Mouse (Mus musculus) forebrain, embryonic 11.5 days (tissue): Measurements from ENCODE around the gene H2-Q4. TPM values are rescaled to one million over a fixed set of nuclear protein-coding genes. Genes with fewer than 3 reads are reported as not detected.
"Not testable (repeated sequence)": the region's sequence is repeated elsewhere in the genome, so short reads cannot be mapped to it uniquely, and the experiment has no call there.

Experiments
- ATAC-seq: fragments of 200-750 bp; cut with Nextera tagmentation; replicated peaks from 2 replicates; pipeline ENCODE4 v1.8.0; 2017; ENCODE audit warnings: moderate TSS enrichment; ENCODE audit not compliant: low FRiP score
- DNase-seq: peaks from one replicate; pipeline ENCODE4 v3.0.0-alpha.2; 2017; ENCODE audit warnings: low spot score
- H3K27ac ChIP-seq: fragments of 300-500 bp; sonication (generic); 2 replicates; pipeline ENCODE4 v1.5.1; 2014; ENCODE audit warnings: low read depth, low read length
- H3K27me3 ChIP-seq: fragments of 300-500 bp; sonication (generic); 2 replicates; pipeline ENCODE4 v1.6.1; 2014; ENCODE audit warnings: mild to moderate bottlenecking, low read length, mixed read lengths; ENCODE audit not compliant: control insufficient read depth, insufficient read depth
- H3K36me3 ChIP-seq: fragments of 300-500 bp; sonication (generic); 2 replicates; pipeline ENCODE4 v1.6.1; 2014; ENCODE audit warnings: mild to moderate bottlenecking, low read length, moderate library complexity, mixed read lengths; ENCODE audit not compliant: control insufficient read depth, insufficient read depth
- H3K4me1 ChIP-seq: fragments of 300-500 bp; sonication (generic); replicated peaks from 2 replicates; pipeline ENCODE4 v1.6.1; 2014; ENCODE audit warnings: low read length, mixed read lengths; ENCODE audit not compliant: control insufficient read depth, insufficient read depth
- H3K4me2 ChIP-seq: fragments of 300-500 bp; sonication (generic); 2 replicates; pipeline ENCODE4 v1.6.1; 2014; ENCODE audit warnings: low read depth, mild to moderate bottlenecking, low read length, moderate library complexity, mixed read lengths; ENCODE audit not compliant: severe bottlenecking
- H3K4me3 ChIP-seq: fragments of 300-500 bp; sonication (generic); 2 replicates; pipeline ENCODE4 v1.5.1; 2014; ENCODE audit warnings: low read depth, low read length
- H3K9ac ChIP-seq: fragments of 300-500 bp; sonication (generic); 2 replicates; pipeline ENCODE4 v1.6.1; 2014; ENCODE audit warnings: low read length
- H3K9me3 ChIP-seq: fragments of 300-500 bp; sonication (generic); 2 replicates; pipeline ENCODE4 v1.6.1; 2016; ENCODE audit warnings: low read length, mixed read lengths; ENCODE audit not compliant: control insufficient read depth
- WGBS: fragments of 180-500 bp; shearing (Covaris S2); extraction: QIAGEN DNeasy Blood & Tissue Kit; methylation state at CpG from one replicate; pipeline ENCODE4 v1.1.7; 2014; 5-methylcytosine and 5-hydroxymethylcytosine counted together
- polyA plus RNA-seq: library from polyadenylated mRNA; unstranded; fragments of >200 nt; fragmentation: Nextera tagmentation; extraction: Ambion mirVana; gene quantifications from 2 replicates; pipeline ENCODE4 v1.2.1, GENCODE M21; 2014

The H2-Q4 gene
- polyA plus RNA-seq, 1 experiment from 2014 or later: 2.1 TPM

DNA sequence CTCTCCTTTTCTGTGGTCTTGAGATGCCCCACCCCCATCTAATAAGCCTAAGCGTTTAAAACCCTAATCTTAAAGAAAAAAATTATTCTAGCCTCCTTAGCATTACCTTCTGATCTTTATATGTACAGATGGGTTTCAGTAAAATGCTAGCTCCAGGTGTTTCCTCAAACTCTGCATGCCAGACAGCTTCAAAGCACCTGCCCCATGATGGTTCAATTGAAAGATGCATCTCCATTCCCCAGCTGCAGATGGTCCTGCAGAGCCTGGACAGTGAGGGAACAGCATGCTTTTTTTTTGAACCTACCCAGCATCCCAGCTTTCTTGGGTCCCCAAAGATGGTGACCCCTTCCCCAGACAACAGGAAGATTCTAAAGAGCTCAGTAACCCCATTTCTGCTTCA, 22.3 kb upstream of the H2-Q4 start:
- no peak overlapping the region for H3K27ac ChIP-seq
- no peaks in the 10 kb centered on the region for H3K9me3 ChIP-seq
- 56% methylated on average over 1 of the region's 1 CpGs for WGBS
- peaks cover 9% of the 10 kb centered on the region; the same call in 1 of the 2 replicates for H3K27me3 ChIP-seq
- ATAC-seq: no peak
- H3K9ac ChIP-seq: no peak overlapping the region
- no peak for DNase-seq
- H3K36me3 ChIP-seq: no peaks in the 10 kb centered on the region
- no peak overlapping the region for H3K4me2 ChIP-seq
- peaks cover 6% of the 10 kb centered on the region; the same call in 1 of the 2 replicates for H3K4me1 ChIP-seq
- H3K4me3 ChIP-seq: no peak overlapping the region

DNA sequence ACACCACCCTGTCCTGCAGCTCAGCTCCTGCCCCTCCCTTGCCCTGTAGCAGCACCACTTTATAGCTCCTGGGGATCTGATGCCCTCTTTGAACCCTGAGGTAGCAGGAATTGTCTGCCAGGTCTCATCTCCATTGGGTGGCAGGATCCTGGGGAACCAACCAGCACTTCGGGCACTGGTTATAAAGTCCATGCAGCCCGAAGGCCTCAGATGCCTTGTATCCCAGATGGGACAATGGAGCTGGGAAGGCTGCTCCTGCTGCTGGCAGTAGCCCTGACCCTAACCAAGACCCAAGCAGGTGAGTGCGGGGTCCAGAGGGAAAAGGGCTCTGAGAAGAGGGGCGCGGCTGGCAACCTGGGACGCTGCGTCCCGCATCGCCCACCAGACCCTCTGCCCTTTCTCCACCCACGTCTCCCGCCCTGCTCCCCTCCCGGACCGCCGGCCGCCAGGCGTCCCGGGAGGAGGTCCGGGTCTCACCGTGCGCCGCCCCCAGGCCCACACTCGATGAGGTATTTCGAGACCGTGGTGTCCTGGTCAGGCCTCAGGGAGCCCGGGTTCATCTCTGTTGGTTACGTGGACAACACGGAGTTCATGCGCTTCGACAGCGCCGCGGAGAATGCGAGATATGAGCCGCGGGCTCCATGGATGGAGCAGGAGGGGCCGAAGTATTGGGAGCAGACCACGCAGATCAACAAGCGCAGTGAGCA, 20.5 kb upstream of the H2-Q4 start:
- H3K36me3 ChIP-seq: no peaks in the 10 kb centered on the region
- no peak overlapping the region for H3K27ac ChIP-seq
- peak overlapping the region; percentile 57 for H3K4me2 ChIP-seq
- peaks cover 9% of the 10 kb centered on the region; the same call in 1 of the 2 replicates for H3K27me3 ChIP-seq
- 8% methylated on average over 38 of the region's 38 CpGs for WGBS
- no peak for ATAC-seq
- no peak for DNase-seq
- no peaks in the 10 kb centered on the region for H3K9me3 ChIP-seq
- peak overlapping the region; percentile 27 for H3K4me3 ChIP-seq
- H3K4me1 ChIP-seq: peaks cover 6% of the 10 kb centered on the region; the same call in 1 of the 2 replicates
- H3K9ac ChIP-seq: peak overlapping the region; percentile 43

DNA sequence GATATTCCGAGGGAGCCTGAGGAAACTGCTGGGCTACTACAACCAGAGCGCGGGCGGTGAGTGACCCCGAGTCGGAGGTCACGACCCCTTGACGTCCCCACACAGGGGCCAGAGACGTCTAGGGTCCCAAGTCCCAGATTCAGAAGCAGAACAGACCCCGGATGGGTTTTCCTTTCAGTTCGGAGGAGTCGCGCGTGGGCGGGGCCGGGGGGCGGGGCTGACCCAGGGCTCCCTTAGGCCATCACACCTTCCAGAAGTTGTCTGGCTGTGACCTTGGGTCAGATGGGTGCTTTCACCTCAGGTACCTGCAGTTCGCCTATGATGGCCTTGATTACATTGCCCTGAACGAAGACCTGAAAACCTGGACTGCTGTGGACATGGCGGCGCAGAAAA, 20.0 kb upstream of the H2-Q4 start:
- Histone ChIP-seq H3K4me2 (peak overlapping the region; percentile 57), H3K9ac (peak overlapping the region; percentile 43), H3K4me1 (peaks cover 6% of the 10 kb centered on the region; the same call in 1 of the 2 replicates), H3K9me3 (no peaks in the 10 kb centered on the region), H3K27ac (no peak overlapping the region), H3K4me3 (peak overlapping the region; percentile 27), H3K36me3 (no peaks in the 10 kb centered on the region), H3K27me3 (peaks cover 9% of the 10 kb centered on the region; the same call in 1 of the 2 replicates)
- DNase-seq (no peak), ATAC-seq (no peak)
- 20% methylated on average over 21 of the region's 21 CpGs for WGBS

GRCm38 (mm10) chr17:35379729-35380451, 473 bp downstream of the H2-Q4 start:
- Histone ChIP-seq H3K36me3 (no peaks in the 10 kb centered on the region), H3K9ac (peak overlapping the region; percentile 61), H3K27ac (no peak overlapping the region), H3K9me3 (no peaks in the 10 kb centered on the region), H3K4me3 (peak overlapping the region; percentile 40), H3K4me2 (peak overlapping the region; percentile 84), H3K27me3 (0 out of 2 replicates have a peak, but pooled peaks cover 2% of the 10 kb centered on the region), H3K4me1 (no peaks in the 10 kb centered on the region)
- WGBS: 1% methylated on average over 67 of the region's 70 CpGs
- ATAC-seq (peak; percentile 36; the same call in 1 of the 2 replicates), DNase-seq (peak; percentile 70)

DNA sequence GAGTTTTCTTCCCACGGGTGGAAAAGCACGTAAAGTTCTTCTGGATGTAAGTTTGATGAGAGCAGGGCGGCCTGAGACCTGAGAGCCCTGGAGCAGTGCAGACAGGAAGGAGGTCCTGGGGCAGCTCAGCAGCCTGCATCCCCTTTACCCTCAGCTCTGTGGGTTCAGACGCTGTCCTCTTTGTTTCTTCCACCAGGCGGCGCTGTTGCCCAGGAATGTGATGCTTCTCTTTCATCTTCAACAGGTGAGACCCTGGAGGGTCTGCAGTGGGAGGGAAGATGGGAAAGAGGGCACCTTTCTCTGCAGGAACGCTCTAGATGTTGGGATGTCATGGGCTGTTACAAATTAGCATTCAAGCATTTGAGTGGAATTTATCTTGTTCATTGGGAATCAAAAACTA, 10.4 kb downstream of the H2-Q4 start:
- peak; percentile 72 for DNase-seq
- H3K4me3 ChIP-seq, ATAC-seq, H3K4me2 ChIP-seq, H3K27me3 ChIP-seq, H3K4me1 ChIP-seq, H3K36me3 ChIP-seq, H3K27ac ChIP-seq, H3K9ac ChIP-seq, H3K9me3 ChIP-seq: not testable (repeated sequence)
- WGBS: 11% methylated on average over 7 of the region's 7 CpGs

DNA sequence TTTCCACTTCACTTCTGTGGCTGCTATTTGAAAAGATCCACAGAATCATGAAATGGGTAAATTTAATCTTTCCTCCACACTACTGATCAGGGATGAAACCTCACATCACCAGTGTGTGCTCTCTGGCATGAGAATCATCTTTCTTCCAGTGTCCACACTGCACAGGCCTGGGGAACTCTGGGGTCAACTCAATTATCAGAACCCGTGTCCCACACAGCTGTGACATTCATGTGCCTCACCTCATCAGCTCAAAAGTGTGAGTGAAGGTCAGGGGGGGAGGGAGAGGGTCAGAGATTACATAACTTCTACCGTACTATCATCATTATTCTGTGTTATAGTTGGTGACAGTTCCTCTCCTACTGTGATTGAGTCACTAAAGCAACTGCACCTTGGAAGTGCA, 13.3 kb downstream of the H2-Q4 start:
- not testable (repeated sequence) for H3K27ac ChIP-seq

DNA sequence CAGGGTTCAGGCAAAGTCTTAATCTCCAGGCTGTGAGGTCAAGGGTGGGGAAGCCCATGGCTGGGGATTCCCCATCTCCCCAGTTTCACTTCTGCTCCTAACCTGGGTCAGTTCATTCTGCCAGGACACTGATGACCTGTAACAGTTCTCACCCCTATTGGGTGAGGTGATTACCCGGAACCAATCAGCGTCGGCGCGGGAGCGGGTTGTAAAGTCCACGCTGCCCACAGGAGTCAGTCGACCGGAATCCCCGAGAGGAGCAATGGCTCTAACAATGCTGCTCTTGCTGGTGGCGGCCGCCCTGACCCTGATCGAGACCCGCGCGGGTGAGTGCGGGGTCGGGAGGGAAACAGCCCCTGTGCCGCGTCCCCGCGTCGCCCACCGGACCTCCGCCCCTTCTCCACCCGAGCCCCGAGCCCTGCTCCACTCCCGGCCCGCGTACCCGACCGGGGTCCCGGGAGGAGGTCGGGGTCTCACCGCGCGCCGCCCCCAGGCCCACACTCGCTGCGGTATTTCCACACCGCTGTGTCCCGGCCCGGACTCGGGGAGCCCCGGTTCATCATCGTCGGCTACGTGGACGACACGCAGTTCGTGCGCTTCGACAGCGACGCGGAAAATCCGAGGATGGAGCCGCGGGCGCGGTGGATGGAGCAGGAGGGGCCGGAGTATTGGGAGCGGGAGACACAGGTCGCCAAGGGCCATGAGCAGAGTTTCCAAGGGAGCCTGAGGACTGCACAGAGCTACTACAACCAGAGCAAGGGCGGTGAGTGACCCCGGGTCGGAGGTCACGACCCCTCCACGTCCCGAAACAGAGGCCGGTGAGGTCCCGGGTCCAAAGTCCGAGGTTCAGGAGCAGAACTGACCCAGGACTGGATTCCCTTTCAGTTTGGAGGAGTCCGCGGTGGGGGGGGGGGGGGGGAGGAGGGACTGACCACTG, 14.7 kb downstream of the H2-Q4 start:
- H3K4me1 ChIP-seq, H3K27me3 ChIP-seq, H3K27ac ChIP-seq, H3K36me3 ChIP-seq, H3K9ac ChIP-seq, DNase-seq, H3K9me3 ChIP-seq: not testable (repeated sequence)
- Histone ChIP-seq H3K4me2 (peak overlapping the region; percentile 38), H3K4me3 (peak overlapping the region; percentile 24)
- 2% methylated on average over 45 of the region's 75 CpGs for WGBS
- peak; percentile 71 for ATAC-seq

More for the DNA sequence above, 13.3 kb downstream of the H2-Q4 start:
- 76% methylated on average over 2 of the region's 2 CpGs for WGBS
- H3K27me3 ChIP-seq, ATAC-seq, H3K4me3 ChIP-seq, H3K9me3 ChIP-seq, H3K9ac ChIP-seq, H3K4me1 ChIP-seq, H3K4me2 ChIP-seq, DNase-seq, H3K36me3 ChIP-seq: not testable (repeated sequence)

DNA sequence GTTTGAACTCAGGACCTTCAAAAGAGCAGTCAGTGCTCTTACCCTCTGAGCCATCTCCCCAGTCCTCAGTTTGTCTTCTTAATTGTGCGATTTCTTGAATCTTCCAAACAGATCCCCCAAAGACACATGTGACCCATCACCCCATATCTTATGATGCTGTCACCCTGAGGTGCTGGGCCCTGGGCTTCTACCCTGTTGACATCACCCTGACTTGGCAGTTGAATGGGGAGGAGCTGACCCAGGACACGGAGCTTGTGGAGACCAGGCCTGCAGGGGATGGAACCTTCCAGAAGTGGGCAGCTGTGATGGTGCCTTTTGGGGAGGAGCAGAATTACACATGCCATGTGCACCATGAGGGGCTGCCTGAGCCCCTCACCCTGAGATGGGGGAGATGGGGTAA, 17.5 kb downstream of the H2-Q4 start:
- H3K9ac ChIP-seq, H3K27ac ChIP-seq, H3K36me3 ChIP-seq, H3K4me3 ChIP-seq, H3K9me3 ChIP-seq, H3K27me3 ChIP-seq, ATAC-seq, H3K4me1 ChIP-seq, H3K4me2 ChIP-seq, DNase-seq: not testable (repeated sequence)
- 78% methylated on average over 2 of the region's 2 CpGs for WGBS
